Mouse (Mus musculus) layer of hippocampus, adult 2 months (tissue): ENCODE results near the gene Myh10. TPM values are rescaled to one million over a fixed set of nuclear protein-coding genes. Genes with fewer than 3 reads are reported as not detected.
"Not testable (repeated sequence)": the region's sequence is repeated elsewhere in the genome, so short reads cannot be mapped to it uniquely, and the experiment has no call there.

Experiments used
- DNase-seq, 2 experiments: peaks; one replicate each; pipeline ENCODE4 v3.0.0; 2022; ENCODE audit warnings: low spot score in 2 of 2
- H3K27ac ChIP-seq: fragments of 200-600 bp; 2 replicates; pipeline ENCODE4 v1.8.1; 2022
- H3K4me3 ChIP-seq: fragments of 200-600 bp; 2 replicates; pipeline ENCODE4 v1.8.1; 2022; ENCODE audit warnings: mild to moderate bottlenecking
- CTCF ChIP-seq: fragments of 200-600 bp; conservative IDR thresholded peaks from 2 replicates; pipeline ENCODE4 v1.8.1; 2022; ENCODE audit warnings: antibody characterized with exemption, mild to moderate bottlenecking, moderate library complexity
- total RNA-seq, 2 experiments: library from RNA; stranded (reverse); gene quantifications; 2 replicates each; pipeline ENCODE4 v1.2.3; 2021

Myh10 gene
- total RNA-seq, 2 experiments from 2014 or later: 139 to 147 TPM

DNA sequence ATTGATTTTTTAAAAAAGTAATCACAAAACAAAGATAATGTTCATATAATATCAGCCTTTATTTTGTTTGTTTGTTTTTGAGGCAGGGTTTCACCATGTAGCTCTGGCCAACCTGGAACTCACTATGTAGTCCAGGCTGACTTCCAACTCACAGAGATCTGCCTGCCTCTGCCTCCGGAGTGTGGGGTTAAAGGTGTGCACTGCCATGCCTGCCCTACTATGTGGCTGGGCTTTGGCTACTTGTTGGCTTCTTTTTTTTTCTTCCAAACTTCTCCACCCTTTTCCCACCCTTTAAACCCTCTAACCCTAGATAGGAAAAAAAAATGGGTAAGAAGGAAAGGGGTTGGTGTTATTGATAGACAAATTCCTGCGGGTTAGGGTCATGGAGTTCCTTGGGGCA lies 13.5 kb downstream of the Myh10 start:
- TF ChIP-seq CTCF: no peak
- H3K4me3 ChIP-seq: no peak overlapping the region
- DNase-seq: no peak
- no peak overlapping the region for H3K27ac ChIP-seq

DNA sequence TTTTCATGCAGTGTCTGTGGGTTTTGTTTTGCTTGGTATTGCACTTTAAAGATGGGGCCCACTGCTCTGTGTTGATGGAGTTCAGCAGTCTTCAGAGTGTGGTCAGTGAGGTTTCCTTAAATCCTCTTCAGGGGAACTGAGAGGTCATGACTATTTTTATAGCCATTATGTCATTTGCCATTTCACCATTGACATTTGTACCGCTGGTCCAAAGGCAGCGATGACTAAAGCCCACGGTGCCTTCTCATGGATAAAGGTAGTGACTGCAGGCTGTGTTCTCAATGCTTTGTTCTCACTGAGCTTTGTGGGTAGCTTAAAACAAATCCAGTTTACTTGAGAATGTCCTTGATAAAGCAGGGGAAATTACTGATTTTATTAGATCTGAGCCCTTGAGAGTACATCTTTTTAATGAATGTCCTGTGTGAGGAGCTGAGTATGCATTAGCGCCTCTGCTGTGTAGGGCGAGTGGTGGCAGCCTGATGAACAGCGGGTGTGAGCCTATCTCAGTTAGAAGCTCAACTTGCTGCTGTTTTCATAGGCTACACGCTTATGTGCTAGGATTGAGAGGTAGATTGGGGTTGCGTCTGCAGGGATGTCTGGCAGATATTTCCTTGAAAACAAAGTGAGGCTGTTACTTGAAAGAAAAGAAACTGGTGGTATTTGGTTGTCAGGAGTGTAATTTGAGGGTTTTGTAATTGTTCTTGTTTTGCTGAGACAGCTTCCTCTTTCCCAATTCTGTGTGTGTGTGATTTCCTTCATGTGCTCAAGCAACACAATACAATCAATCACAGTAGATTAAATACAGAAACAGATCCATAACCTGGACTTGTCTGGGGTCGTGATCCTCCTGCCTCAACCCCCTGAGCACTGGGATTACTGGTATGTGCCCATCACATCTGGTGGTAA lies 15.4 kb downstream of the Myh10 start:
- Histone ChIP-seq H3K27ac (peak overlapping the region; percentile 10; the same call in 1 of the 2 replicates), H3K4me3 (no peak overlapping the region)
- peak; percentile 33; the same call in 1 of the 2 replicates for TF ChIP-seq CTCF
- DNase-seq: no peak

DNA sequence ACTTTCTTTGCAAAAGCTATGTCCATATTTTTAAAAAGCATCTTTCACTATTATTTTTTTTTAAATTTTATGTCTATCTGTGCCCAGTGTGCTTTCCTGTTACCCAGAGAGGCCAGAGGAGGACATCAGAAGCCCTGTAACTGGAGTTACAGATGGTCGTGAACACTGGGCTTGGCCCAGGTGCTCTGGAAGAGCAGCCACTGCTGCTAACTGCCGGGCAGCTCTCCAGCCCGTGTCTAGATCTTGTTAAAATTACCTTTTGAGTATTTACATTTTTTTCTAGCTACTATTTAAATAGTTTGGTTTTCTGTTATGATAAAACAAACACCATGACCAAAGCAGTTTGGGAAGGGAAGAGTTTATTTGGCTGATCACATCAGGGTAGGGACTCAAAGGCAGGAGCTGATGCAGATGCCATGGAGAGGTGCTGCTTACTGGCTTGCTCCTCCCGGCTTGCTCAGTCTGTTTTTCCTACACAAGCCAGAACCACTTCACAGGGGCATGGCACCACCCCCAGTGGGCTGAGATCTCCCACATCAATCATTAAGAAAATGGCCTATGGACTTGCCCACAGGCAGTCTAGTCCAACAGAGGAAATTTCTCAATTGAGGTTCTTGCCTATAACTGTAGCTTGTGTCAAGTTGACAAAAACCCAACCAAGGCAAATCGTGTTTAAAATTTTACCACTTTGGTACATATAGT lies 16.7 kb downstream of the Myh10 start:
- DNase-seq: no peak
- TF ChIP-seq CTCF: no peak; the same call in 1 of the 2 replicates
- Histone ChIP-seq H3K4me3 (no peak overlapping the region), H3K27ac (no peak overlapping the region)

DNA sequence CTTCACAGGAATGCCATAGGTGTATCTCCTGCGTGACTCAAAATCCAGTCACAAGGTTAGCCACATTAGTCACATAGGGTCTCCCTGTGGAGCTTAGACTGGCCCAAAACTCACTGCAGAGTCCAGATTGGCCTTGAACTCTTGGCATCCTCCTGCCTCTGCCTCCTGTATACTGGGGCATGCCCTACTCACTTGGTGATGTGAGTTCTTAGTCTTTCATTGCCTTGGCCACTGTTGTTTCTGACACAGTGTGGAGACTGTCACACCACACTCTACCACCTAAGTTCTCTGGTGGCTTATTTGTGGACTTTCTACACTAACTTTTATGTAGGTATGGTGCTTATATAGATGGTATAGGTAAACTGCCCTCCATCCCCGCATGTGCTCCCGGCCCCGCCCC lies 24.8 kb downstream of the Myh10 start:
- DNase-seq: no peak
- TF ChIP-seq CTCF: no peak
- Histone ChIP-seq H3K4me3 (no peak overlapping the region), H3K27ac (no peak overlapping the region)

DNA sequence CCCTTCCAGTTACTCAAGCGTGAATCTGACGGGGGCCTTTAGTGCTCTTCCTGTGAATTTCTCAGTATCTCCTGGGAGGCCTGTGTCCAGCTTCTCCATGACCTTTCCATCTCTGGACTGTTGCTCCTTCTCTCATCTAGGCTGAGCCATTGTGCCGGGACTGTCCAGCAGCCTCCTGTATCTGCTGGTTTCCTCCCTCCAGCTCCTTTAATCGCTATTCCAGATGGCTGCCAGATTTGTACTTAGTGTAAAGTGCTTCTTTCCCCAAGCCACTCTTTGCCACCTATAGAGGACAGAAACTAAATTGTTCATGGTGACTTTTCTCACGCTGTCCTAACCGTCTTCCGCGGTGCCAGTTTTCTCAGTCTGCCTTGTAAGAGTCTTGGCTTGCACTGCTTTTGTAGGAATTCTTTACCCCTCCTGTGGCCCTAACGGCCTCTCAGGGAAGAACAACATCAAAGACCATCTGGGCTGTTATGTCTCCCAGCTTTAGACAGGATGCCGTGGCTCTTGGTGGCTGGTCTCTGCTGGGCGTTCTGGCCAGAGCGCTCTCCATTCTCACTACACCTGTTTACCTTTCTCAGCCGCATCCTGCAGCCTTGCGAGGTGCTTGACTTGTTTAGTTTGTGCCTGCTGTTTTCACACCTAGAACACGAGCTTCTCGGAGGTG lies 25.9 kb downstream of the Myh10 start:
- Histone ChIP-seq H3K4me3 (no peak overlapping the region), H3K27ac (0 out of 2 replicates have a peak overlapping the region, but pooled peaks have one; percentile 10)
- DNase-seq: no peak
- no peak for TF ChIP-seq CTCF

DNA sequence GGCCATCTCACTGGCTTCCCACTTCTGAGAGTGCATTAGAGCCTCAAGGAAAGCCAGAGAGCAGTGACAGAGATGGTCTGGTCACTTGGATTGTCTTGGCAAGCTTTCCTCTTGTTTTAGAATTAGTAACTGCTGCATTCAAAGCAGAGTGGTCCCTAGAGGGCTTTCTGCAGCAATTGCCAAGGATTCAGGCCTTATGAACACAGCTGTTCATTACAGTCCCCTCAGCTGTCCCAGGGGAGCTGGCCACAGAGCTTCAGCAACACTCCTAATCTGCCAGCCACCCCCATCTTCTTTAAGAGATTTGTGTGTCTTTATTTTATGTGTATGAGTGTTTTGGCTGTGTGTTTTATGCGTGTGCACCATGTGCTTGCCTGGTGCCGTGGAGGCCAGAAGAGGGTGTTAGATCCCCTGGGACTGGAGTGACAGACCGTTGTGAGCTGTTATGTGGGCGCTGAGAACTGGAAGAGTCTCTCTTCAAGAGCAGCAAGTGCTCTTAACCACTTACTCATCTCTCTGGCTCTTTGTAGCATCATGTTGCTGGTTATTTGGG lies 27.8 kb downstream of the Myh10 start:
- no peak for DNase-seq
- H3K4me3 ChIP-seq: no peak overlapping the region
- TF ChIP-seq CTCF: no peak

DNA sequence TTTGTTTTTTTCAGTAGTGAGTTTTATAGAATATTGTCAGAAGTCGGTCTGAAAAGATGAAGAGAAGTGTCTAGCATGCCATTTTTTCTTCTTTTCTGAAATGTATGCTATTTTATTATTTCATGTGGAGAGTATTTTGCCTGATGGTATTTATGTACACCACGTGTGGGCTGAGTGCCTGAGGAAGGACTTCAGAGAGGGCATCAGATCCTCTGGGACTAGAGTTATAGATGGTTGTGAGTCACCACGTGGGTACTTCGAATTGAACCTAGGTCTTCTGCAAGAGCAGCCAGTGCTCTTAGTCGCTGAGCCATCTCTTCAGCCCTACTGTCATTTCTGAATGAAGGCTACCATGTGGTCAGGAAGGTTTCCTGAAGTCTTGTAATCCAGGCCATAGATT lies 28.4 kb downstream of the Myh10 start:
- Histone ChIP-seq H3K4me3 (no peak overlapping the region), H3K27ac (no peak overlapping the region)
- DNase-seq: no peak
- TF ChIP-seq CTCF: no peak

More for the DNA sequence above, 27.8 kb downstream of the Myh10 start:
- no peak overlapping the region for H3K27ac ChIP-seq

DNA sequence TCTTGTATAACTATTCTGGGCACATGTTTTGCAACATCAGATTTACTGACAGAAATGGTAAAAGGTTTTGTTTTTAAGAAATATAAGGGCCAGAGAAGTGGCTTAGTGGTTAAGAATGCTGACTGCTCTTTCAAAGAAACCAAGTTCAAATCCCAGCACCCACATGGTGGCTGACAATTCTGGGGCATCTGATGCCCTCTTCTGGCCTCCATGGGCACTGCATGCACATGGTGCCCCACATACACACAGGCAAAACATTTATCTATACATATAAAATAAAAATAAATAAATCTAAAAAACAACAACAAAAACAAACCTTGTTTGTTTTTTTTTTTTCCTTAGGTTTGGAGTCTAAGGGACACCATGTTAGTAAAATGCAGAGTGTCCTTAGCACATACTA lies 32.8 kb downstream of the Myh10 start:
- DNase-seq: no peak
- peak; percentile 81 for TF ChIP-seq CTCF
- H3K27ac ChIP-seq: no peak overlapping the region
- no peak overlapping the region for H3K4me3 ChIP-seq

DNA sequence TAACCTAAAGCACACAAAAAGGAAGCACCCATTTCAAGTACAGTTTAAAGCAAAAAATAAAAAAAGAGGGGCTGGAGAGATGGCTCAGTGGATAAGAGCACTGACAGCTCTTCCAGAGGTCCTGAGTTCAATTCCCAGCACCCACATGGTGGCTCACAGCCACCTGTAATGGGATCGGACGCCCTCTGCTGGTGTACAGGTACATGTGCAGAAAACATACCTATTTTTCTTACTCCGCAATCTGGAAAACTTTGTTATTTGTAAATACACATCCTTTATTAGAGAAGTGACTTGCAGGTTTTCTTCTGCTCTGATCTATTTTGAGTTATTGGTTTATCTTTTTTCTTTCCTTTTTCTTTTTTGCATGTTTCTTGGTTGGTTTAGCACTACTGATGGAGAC lies 37.3 kb downstream of the Myh10 start:
- no peak overlapping the region for H3K4me3 ChIP-seq
- no peak overlapping the region for H3K27ac ChIP-seq
- DNase-seq: no peak
- peak; percentile 56 for TF ChIP-seq CTCF

DNA sequence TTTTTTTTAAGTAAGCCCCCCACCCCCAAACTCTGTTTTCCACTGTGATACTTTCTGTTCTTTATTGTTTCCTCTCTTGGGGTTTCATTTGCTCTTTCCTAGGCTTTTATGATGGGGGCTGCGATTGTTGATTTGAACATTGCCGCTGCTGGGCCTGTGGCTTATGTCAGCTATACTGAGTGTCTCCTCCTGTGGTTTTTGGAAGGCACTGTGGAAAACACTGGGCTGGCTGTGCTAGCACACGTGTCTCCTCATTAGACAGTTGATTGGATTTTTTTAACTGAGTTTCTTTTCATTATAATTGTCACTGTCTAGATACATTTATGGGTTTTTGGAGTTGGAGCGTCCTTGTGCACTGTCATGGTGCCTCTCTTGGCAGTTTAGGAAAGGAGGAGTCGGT lies 39.4 kb downstream of the Myh10 start:
- no peak for DNase-seq
- no peak overlapping the region for H3K27ac ChIP-seq
- TF ChIP-seq CTCF: no peak
- no peak overlapping the region for H3K4me3 ChIP-seq

DNA sequence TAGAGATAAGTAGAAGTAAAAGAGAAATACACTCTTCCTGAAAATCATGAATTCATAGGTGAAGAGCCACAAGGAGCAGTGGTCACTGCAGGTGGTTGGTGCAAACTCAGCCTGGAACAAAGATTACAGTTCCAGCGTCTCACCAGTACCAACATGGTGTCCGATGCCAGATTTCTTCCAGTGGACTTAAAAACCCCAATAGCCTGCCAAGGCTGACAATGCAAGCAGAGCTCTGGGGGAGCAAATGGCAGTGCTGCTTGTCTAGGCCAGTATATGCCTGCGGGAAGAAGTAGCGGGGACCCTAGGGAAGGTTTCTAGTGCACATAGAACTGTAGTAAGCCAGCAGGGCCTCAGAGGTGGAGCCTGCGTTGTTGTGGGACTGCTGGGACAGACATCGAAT lies 40.7 kb downstream of the Myh10 start:
- no peak for DNase-seq
- no peak overlapping the region for H3K4me3 ChIP-seq
- TF ChIP-seq CTCF: no peak
- no peak overlapping the region for H3K27ac ChIP-seq

DNA sequence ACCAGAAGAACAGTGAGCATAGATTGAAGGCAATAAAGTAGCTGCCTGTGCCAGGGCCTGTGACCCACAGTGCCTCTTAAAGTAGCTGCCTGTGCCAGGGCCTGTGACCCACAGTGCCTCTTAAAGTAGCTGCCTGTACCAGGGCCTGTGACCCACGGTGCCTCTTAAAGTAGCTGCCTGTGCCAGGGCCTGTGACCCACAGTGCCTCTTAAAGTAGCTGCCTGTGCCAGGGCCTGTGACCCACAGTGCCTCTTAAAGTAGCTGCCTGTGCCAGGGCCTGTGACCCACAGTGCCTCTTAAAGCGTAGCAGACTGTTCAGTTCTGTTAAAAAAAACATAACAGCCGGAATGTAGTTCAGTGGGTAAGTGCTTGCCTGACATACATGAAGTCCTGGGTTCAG lies 42.0 kb downstream of the Myh10 start:
- not testable (repeated sequence) for H3K27ac ChIP-seq, DNase-seq, H3K4me3 ChIP-seq

DNA sequence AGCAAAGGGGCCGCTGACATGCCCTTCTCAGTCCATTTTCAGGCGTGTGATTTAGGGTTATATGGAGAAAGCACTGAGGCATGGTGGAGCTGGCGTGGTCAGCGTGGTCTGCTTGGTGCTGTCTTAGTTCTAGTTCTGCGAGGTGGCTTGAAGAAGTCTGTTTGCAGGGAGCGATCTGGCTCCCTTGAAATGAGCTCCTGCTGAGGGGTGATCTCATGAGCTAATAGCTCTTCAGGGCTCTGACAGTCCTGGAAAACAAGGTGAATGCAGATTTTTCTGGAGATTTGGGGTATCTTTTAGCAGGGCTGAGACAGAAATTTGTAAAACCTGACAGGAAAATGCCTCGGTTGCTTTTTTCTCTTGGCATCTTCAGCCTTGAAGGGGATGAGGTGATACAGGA lies 48.1 kb downstream of the Myh10 start:
- Histone ChIP-seq H3K4me3 (no peak overlapping the region), H3K27ac (no peak overlapping the region)
- DNase-seq: no peak
- no peak for TF ChIP-seq CTCF
